Mouse (Mus musculus) fat pad, adult 2 months (tissue): Measurements from ENCODE around the gene Podxl2.

Source experiments
- DNase-seq: peaks from one replicate; pipeline ENCODE4 v3.0.0-alpha.2; 2011; ENCODE audit warnings: low read depth, low spot score; ENCODE audit errors: extremely low read depth

Gene Podxl2

DNA sequence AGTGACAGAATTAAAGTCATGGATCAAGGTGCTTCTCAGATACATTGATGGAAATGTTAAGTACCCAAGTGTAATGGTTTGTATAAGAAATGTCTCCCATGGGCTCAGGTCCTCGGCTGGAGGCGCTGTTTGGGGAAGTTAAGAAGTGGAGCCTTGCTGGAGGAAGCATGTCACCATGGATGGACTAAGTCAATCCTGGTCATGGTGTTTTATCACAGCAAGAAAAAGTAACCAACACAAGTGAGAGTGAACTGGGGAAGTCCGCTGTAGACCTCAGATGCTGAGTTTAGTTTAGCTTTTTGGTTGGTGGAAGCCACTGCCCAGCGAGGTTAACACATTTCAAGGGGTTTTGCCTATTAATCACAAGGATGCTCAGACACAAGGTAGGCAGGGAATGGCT is 45.3 kb downstream of the Podxl2 start:
- no peak for DNase-seq

DNA sequence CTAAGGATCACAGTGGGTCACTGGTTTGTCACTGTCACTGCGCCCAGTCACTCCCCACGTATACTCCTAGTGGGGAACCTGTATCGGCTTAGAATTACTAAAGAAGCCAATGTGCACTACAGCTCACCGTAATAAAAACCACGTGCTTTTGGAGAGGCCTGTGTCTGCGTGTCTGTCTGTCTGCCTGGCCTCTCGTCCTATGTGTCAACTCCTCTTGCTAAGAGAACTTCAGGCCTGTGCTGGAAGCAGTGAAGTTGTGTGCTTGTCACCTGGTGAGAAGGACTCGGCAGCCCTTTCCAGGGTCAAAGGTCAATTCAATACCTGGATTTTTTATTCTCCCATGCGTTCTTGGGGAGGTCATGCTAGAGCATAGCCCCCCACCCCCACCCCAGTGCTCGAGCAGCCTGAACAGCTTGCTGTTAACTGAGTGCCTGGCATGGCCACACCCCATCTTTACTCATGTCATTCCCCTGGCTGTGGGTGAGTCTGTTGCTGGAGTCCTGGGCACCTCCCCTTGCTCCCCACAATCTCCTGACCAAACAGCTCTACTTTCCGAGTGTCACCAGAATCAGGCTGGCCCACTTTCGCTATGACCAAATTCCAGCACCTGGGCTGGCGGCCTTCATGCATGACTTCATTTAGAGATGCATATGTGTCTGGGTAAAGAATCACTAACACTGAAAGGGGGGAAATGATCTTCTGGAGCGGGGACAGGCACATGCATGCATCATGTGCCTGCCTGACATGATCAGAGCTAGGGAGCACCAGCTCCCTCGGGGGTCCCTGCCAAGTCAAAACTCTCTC is 46.4 kb downstream of the Podxl2 start:
- DNase-seq = no peak

DNA sequence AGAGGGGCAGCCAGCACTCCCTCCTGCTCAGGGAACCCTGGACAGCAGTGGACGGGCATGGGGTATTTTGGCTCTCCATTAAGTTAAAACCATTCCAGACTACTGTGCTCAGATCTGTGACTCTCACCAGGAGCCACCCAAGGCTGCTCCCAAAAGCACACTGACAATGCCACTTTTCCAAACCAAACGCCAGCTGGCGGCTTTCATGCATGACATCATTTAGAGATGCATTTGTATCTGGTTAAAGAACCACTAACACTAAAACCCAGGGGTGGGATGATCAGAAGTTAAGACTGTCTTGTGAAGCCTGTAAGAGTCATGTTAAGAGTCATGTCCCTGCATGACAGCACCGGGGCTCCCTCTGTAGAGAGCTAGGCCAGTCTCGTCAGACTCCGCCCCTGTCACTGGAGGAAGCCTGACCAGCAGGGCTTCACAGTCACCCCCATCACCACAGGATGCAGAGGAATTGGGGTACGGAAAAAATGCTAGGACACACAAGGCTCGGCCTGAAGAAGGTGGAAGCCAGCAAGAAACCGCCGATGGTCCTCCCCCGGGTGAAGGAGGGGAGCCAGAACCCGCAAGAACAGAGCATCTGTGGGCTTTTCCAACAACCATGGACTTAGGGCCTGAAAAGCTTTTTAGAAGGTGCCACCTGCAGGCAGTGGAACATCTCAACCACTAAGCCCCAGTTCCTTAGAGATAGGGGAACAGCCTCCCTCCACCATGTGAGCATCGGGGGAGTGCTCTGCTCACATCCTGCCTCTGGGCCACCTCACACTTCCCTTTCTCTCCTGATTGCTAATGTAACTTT is 47.2 kb downstream of the Podxl2 start:
- DNase-seq = no peak

DNA sequence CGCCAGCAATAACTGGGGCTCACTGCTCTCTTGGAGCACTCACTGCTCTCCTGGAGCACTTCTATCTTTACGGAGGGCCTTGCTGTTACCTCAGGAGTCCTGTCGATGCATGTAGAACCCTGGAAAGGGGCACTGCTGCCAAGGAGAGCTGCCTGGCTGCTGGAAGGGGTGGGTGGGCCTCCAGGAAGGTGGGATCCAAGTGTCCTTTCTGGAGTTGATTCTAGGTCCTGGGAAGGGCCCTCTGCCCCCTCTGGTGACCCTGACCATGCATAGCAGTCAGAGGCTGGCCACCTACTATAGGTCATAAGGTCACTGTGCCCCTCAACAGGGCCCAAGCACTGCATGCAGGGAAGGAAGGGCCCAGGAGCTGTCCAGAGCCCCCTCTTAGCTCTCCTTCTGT is 47.9 kb downstream of the Podxl2 start:
- no peak for DNase-seq

DNA sequence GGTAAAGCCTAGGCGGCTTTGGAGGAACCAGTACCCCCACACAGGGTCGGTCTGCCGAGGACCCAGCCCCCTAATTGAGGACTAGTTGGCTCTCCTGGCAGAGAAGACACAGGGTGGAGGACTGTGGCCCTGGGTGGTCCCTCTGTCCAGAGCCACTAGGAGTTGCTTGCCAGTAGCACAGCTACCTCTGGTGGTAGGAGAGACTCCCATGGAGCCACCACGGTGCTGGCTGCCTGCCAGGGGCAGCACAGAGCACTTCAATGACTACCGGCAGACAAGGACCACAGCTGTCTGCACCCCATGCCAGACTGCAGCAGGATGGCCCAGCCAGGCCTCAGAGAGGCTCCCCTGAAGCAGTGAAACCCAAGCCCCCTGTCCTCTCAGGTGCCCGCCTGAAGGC is 48.3 kb downstream of the Podxl2 start:
- DNase-seq = no peak

DNA sequence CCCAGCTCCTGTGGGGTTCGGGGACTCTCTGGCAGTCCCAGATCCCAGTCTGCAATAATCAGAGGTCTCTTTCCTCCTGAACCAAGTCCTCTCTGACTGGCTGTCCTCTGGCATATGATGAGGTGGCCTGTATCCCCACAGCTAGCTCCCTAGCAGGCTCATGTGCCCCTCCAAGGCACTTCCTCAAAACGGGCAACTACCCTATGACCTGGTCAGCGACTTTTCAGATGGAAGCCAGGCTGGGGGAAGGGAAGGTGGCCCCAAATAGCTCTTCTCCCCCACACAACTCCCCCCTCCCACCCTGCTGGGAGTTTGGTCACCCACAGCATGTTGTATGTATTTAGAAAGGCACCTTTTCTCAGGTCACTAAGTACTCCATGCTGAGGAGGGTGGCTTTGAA is 48.8 kb downstream of the Podxl2 start:
- DNase-seq = no peak

DNA sequence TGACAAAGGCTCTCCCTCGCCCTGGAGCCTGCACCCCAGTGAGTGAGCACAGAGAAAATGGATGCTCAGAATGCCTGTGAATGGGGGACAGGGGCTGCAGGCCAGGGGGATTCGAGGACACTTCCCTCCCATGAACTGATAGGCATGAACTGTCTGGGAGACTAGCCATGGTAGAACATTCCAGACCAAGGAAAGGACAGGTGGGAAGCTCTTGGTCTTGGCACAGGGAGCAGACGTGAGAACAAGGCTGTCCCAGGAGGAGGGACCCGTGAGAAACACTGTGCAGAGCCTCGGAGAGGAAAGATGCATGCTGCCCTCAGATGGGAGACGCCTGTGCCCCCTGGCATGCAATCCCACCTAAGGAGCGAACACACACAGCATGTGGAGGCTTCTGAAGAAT is 50.7 kb downstream of the Podxl2 start:
- no peak for DNase-seq

DNA sequence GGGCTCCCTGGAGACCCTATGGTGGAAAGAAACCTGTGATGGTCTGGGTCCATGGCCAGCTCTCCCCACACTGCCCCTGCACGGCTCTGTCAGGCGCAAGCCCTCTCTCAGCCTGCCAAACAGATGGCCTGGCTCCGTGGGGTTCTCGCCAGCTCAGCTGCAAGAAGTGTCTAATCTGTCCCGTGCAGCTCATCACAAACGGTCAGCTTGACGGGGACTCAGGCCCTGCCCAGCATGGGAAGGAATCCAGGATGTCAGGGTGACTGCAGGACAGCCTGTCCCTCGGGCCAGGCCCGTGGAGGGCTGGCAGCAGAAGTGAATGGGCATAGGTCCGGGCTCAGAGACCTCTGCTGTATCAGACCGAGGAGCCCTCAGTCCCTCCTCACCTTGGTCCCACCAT is 52.9 kb downstream of the Podxl2 start:
- DNase-seq = no peak

DNA sequence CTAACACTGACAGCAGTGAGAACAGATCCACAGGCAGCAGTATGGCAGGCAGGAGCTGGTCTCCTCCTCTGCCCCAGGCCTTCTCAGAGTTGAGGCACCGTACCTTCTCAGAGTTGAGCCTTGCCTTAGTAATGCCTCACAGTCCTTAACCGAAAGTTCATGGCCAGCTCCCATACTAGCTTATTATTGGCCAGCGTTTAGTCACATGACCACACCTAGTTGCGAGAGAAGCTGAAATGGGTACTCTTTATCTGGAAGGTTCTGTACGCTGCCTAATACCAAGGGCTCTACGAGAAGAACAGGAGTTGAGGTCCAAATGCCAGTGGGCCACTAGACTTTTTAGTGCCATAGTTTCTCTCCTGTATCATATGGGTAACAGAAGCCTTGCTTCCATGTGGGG is 53.5 kb downstream of the Podxl2 start:
- no peak for DNase-seq

DNA sequence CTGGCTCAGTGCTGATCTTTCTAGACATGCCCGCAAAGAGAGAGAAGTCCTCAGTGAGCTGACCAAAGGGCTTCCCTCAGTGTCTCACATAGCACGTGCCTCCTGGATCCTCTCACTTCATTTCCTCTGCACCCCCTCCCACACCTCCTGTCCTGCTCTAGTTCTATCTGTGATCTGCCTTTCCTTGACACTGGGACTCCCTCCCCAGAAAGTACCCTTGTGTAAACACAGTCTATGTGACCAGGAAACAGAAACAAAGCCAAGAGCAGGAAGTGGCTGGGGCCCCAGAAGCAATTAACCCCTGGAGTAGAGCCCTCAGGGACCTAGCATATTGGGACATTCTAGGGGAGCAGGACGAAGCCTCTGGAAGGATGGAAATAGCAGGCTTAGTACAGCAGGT is 54.0 kb downstream of the Podxl2 start:
- DNase-seq = no peak

DNA sequence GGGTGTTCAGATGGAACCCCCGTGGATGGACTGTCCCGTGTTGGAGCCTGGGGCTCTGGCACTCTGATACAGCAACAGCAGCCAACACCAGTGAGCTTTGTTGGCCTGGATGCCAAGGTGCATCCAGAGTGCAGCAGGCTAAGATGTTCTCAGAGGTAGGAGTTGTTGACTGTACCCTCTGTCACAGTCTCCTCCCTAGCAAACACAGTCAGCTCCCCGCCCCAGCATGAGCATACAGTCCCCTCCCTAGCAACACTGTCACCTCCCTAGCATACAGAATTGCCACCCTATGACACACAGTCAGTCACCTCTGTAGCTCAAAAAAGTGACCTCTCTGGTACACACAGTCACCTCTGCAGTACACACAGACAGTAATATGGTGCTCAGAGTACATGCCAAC is 57.9 kb downstream of the Podxl2 start:
- no peak for DNase-seq

DNA sequence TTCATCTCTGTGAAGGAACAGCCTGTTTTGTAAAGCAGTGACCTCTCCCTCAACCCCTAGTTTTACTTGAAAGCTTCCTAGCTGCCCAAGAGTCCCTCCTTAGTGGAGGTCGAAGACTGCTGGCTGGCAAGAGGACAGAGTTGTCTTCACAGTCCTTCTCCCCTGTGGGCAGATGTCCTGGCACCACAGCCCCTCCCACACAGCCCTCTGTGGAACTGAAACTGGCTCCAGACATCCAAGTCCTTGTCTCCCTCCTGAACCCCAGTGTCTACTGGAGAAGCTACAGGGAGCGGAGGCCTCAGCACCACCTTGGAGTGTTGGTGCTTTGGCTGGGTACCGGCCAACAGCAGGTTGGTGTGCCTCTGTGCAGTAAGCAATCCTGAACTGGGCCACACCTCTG is 59.4 kb downstream of the Podxl2 start:
- no peak for DNase-seq

DNA sequence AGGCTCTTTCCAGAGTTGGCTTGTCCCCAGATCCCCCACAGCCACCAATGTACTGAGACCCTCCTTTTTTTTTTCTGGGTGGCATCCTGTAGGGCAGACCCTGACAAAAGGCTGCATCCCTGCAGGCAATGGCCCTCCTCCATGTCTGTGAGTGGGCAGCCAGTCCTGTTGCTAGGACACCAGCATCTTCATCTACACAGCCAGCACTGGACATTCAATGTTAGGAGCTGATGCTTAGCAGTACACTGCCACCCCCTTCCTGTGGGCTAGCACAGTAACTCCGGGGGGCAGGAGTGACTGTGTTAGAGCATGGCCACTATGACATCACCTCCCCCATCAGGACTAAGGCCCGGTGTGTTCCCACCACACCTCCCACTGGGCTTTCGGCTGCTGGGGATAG is 59.8 kb downstream of the Podxl2 start:
- DNase-seq = no peak

DNA sequence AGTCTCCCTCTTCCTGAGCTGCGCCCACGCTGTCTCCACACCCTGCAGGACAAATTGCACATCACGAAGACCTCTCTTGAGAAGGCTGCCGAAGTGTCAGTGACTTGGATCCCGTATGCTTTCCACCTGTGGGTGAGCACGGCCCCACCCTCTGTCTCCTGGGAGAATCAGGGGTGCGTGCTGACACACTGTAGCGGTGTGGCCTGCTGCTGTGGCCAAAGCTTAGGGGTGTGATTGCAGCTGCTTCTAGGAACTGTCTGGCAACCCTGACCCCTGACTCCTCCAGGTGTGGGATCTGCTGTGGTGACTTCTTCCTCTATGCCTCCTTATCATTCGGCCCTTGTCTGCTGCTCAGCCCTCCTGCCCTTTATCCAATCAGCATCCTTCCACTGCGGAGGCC is 61.0 kb downstream of the Podxl2 start:
- no peak for DNase-seq

DNA sequence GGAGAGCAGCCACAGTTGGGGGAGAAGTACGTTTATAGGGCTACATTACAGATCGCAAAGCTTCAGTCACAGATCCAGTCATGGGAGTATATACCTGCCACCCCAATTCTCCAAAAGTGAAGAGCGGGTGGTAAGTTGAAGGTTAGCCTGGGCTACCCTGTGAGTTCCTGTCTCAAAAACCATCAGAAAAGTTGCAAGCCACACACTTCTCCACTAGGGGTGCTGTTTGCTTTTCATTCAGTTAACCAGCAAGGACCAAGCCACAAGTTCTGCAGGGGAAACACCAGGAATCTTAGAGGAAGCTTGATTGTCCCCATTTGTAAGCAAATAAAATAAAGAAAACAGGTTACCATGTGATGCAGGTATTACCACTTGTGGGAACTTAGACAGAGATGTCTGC is 62.0 kb downstream of the Podxl2 start:
- DNase-seq = no peak

DNA sequence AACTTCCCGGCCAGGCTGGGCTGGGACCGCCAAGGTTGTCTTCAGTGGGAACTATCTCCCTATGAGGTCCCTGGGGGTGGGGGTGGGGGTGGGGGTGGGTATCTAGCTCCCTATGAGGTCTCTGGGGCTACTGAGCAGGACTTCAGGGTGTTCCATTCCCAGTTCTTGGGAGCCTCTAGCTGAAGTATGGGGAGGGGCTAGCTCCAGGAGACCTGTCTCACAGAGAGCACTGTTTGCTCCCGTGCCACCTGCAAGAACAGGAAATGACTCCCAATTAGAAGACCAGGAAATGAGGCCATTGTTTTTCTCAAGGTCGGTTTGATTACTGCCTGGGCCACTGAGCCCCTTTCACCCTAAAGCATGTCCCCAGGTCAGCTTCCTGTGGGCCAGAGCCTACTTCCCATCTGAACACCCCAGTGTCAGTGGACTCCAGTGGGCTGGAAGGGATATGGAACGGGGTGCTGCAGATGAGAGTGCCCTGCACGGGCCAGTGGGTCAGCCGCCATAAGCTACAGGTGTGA is 62.9 kb downstream of the Podxl2 start:
- no peak for DNase-seq

DNA sequence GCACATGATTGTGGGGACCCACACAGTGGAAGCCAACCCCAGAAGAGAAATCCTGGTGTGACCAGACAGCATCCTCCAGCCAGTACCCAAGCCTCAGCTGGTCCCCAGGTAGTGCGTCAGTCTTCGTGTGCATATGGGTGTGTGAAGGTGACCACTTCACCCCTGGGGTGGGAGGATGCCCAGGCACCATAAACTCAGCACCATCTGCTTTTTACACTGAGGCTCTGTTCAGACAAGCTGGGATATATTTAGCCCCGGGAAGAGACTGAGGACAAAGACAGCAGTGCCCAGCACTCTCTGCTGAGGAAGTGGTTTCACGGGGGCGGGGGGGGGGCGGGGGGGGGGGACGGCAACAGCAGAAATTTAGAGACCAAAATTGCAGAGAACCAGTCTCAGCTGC is 63.4 kb downstream of the Podxl2 start:
- no peak for DNase-seq

DNA sequence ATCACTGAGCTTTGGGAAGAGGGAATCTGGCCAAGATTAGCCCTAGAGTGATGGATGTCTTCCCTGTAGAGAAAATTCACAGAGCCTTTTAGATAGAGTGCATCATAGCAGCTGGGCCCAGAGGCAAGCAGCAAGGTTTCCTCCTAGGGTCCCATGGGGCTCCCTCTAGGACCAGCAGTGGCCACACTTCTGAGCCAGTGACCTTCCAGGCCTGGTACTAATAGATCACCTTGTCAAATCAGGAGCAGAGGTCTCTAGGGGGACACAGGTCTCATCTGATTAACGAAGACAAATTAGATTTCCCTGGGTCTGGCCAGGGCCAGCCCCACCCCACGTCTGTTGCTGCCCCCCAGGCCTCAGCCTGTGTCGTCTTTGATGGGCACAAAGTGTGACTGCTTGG is 64.6 kb downstream of the Podxl2 start:
- no peak for DNase-seq

DNA sequence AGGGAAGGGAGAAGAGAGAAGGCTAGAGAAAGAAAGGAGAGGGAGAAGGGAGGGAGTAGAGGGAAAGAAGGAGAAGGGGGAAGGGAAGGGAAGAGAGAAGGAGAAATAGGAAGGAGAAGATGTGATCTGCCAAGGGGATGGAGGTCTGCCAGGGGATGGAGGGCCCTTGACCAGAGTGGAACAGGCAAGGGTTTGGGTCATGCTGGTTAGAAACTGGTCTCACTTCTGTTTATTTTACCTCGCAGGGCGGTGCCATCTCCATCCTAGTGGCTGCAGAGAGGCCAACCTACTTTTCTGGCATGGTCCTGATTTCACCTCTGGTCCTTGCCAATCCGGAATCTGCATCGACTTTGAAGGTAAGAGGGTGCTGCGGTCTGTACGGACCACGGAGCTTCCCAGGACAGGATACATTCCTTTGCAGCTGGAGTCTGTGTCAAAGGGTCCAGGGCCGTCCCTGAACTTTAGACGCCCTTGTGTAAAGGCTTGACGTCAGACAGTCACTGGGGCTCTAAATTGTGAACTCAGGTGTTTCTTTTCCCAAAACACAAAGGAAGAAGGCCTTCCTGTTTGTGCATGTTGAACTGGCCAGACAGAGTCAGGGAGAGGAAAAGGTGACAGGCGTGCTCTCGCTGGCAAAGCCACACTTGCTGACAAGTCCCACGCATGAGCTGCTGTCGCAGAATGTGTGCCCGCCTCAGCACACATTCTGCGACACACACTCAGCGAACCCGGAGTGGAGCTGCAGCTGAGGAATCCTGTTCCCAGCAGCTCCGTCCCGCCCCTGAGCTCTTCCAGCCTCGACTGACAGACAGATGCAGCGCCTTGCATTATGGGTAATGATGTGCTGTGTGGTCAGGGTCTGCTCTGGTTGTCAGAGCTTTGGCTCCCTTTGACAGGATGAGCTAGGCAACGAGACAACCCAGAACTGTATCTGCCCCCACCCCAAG is 65.5 kb downstream of the Podxl2 start:
- no peak for DNase-seq

DNA sequence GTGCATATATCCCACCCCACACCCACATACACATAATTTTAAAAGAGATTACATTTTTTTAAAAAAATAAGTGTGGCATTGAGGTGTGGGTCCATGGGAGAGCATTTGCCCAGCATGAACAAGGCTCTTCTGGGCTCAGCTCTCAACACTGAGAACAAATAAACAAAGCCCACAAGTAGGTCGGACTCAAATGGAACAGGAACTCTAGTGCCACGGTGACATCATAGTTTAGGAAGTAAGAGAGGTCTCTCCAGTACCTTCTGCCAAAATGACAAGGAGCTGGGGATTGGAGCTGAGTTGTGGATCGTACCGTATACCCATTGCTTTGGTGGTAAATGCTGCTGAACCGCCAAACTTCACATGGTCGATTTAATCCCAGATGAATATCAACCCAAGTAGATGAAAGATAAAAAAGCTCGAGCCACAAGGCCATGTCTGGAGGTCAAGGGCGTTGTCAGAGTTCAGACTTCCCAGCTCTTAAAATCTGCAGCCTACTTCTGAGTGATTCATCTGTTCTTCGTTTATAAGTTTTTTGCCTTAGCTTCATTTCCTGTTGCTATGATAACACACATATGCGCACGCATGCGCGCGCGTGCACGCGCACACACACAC is 69.8 kb downstream of the Podxl2 start:
- no peak for DNase-seq
